Mouse (Mus musculus) left cerebral cortex, postnatal 25 days (tissue): Measurements from ENCODE around the gene Fam213b. TPM values are rescaled to one million over a fixed set of nuclear protein-coding genes. Genes with fewer than 3 reads are reported as not detected.

ENCODE experiments used
- DNase-seq, 2 experiments: peaks; one replicate each; pipeline ENCODE4 v3.0.0; 2022; ENCODE audit warnings: low spot score in 2 of 2, mixed read lengths in 1 of 2
- intact Hi-C: fragments of 180-260 bp; cut with DNase I; formaldehyde crosslinking; loops from one replicate; pipeline ENCODE4 v1.15.1; 2025
- total RNA-seq, 2 experiments: library from RNA; stranded (reverse); gene quantifications; 2 replicates each; pipeline ENCODE4 v1.2.3; 2021

Fam213b gene
- total RNA-seq, 2 experiments from 2014 or later: 47.5 to 51.4 TPM

DNA sequence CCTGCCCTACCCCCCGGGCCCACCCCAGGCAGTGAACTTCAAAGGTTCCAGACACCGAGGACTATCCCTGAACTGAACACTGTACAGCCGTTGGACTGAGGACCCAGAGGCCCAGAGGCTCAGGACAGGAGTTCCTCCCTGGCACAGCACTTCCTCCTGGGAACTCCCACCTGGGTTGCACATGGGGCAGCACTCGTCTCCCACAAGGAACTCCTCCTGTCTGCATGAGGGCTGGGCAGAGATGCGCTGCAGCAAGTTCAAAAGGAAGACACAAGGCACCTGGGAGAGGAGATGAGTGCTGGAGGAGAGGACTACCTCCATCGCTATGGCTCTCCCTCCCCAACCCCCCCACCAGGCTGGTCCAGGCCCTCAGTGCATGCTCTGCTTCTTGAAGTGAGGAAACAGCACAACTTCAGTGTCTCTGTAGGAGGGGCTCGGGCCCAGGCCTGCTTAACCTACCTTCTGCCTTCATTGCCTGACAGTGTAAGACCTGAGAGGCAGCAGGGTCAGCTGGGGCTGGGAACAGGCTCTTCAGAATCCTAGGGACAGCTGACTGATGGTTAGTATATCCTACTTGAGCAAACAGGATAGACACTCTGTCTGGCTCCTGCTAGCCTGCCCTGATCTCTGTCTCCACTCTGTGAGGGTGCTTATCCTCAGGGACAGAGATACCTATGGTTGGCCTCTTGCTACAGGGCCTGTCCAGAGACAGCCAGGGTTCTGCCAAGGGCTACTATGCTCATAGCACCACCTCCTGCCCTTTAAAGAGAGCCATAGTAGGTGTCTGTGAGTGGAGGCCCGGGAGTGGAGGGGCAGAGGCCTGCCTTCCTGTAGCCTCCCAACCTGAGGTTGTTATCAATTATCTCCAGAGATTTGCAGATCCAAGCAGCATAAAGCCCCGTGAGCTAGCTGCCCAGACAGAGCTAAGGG is 28.3 kb upstream of the Fam213b start:
- DNase-seq: no peak
- intact Hi-C loops: no loop called here

DNA sequence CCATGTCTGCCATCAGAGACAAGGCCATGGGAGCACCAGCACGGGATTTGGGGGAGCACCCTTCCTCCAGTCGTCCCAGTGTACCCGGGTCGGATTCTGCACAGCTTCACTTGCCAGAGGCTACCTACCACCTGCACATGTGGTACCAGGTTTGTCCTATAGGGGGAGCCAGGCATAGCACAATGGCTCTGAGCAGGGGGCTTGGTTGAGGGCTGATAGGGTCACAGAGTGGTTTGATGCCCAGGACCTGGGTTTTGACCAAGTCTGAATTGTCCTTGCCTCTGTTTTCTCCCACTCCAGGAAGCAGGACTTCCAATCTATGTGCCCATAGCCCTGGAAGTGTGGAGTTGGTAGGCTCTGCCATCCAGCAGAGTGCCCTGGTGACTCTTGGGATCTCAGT is 26.5 kb upstream of the Fam213b start:
- DNase-seq: no peak
- intact Hi-C loops: no loop called here

DNA sequence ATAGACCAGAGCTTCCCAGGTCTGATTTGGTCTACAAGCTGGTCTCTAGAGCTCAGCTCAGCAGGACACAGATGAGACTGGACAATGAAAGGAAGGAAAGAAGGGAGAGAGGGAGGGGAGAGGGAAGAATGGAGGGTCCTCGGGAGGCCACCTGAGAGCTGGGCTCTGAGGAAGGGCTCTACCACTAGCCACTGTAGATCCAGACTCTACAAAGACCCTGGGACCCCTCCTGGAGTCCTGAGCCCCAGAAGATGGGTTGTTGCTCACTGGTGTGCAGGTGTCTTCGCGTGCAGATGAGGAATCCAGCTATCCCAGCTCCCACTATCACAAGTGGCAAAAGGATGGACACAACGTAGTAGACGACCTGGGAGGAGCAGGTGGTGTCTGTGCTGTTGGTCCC is 24.0 kb upstream of the Fam213b start:
- no peak for DNase-seq
- intact Hi-C loops: no loop called here

DNA sequence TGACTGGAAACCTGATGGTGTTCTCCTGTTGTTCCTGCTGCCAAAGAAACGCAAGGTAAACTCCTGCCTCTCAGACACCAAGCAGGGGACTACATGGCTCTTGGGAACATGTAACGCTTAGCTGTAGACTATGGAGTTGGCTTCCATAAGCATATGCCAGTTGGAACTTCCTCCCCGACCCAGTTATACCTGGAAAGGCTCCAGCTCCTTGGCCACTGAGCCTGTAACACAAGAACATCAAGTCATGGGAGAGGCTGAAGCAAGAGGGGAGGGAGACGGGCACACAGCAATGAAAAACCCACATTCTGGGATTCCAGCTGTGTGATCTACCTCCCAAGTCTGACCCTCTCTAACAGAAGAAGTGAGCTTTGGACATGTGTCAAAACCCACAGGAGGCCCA is 23.4 kb upstream of the Fam213b start:
- no peak for DNase-seq
- intact Hi-C loops: no loop called here

DNA sequence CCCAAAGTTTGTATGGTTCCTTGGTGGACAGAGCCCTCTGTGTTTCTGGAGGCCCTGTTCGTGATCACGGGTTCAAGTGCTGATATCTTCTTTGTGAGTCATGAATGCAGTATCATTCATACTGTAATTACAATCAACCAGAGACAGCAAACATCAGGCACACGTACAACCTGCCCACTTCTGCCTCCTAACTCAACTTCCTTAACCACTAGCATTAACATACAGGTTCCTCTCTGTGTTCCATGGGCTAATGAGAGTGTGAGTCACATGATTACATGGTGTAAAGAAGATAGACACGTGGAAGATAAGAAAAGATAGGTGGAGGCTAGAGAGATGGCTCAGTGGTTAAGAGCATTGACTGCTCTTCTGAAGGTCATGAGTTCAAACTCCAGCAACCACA is 17.7 kb upstream of the Fam213b start:
- no peak for DNase-seq
- intact Hi-C loops: loop anchor here (5.0 kb wide), 1 partner anchor 274 kb away; no protein-coding TSS in a partner anchor

DNA sequence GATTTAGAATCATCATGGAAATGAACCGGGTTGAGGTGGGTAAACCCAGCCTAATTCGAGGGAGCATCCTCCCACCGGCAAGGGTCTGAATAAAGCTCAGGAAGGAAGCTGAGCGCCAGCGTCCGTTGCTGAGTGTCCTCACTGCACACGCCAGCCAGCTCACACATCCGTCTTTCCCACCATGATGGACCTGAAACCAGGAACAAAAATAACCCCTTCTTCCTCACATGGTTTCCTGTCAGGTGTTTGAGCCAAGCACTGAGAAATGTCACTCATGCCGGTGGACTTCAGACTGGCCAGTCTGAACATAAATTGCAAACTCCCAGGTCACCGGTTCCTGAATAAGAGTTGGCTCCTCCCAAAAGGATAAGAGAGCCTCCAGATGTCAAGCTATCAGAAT is 16.4 kb upstream of the Fam213b start:
- intact Hi-C loops: loop anchor here (5.0 kb wide), 1 partner anchor 273 kb away; no protein-coding TSS in a partner anchor

DNA sequence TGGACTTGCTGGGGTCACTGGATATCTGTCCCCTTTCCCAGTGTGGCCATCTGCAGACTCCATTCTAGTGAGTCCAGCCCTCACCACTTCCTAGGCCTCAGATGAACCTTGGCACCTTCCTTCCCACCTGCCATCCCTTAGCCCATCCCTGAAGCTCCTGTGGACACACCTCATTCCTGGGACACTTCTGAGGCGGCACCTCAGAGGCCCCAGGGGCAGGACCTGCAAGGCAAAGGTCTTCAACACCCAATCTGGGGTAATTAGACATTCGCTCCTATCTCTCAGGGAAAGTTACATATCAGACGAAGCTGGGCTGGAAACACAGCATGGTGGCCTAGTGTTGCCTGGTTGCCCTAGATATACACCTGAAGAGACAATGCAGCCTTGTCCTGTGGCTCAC is 15.8 kb upstream of the Fam213b start:
- no peak for DNase-seq
- intact Hi-C loops: loop anchor here (5.0 kb wide), 1 partner anchor 272 kb away; no protein-coding TSS in a partner anchor

More for the DNA sequence above, 16.4 kb upstream of the Fam213b start:
- DNase-seq: no peak

DNA sequence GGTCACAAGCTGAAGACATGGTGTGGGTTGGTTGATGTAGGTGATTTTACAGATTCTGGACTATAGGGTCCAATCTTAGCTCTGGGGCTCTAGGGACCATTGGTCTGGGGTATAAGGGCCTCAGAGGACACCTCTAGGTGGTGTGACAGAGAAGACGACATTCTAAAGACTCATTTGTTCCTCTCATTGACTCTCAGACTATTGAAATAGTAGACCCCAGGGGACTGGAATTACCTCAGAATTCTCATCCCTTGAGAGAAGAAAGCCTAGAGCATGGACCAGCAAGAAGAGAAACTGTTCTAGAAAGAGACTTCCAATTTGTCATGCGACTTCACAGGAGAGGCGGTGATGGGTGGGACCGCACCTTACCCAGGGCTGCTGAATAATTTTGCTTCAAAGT is 15.3 kb upstream of the Fam213b start:
- intact Hi-C loops: no loop called here
- no peak for DNase-seq

DNA sequence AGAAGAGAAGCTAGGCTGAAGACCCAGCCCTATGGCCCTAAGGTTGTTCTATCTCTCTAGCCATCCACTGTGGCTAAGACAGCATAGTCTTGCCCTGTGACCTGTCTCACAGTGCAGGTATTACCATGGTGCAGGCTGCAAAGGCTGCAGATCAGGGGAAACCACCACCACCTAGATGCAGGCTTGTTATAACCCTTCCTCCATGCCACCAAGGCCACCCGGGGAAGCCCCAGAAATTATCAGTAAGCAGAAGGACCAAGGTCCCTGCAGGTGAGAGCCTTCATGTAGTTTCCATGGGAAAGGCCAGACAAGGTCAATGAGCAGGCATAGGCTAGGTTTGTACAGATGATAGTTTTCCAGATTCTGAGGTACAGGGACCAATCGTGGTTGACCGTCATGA is 14.9 kb upstream of the Fam213b start:
- no peak for DNase-seq
- intact Hi-C loops: no loop called here

DNA sequence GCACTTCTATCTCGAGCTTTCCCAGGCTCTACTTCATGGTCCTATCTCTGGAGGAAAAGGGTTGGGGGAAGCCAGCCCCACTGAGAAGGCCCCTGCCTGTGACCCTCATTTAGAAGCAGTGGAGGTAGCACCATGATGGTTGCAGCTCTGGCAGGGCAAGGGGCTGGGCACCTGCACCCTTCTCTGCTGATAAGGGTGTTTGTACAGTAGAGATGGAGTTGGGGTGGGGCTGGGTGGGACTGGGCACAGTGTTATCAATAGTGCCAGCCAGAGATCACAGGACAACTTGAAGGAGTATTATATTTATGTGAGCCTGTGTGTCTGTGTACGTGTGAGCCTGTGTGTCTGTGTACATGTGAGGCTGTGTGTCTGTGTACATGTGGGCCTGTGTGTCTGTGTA is 12.7 kb upstream of the Fam213b start:
- intact Hi-C loops: no loop called here
- DNase-seq: no peak

DNA sequence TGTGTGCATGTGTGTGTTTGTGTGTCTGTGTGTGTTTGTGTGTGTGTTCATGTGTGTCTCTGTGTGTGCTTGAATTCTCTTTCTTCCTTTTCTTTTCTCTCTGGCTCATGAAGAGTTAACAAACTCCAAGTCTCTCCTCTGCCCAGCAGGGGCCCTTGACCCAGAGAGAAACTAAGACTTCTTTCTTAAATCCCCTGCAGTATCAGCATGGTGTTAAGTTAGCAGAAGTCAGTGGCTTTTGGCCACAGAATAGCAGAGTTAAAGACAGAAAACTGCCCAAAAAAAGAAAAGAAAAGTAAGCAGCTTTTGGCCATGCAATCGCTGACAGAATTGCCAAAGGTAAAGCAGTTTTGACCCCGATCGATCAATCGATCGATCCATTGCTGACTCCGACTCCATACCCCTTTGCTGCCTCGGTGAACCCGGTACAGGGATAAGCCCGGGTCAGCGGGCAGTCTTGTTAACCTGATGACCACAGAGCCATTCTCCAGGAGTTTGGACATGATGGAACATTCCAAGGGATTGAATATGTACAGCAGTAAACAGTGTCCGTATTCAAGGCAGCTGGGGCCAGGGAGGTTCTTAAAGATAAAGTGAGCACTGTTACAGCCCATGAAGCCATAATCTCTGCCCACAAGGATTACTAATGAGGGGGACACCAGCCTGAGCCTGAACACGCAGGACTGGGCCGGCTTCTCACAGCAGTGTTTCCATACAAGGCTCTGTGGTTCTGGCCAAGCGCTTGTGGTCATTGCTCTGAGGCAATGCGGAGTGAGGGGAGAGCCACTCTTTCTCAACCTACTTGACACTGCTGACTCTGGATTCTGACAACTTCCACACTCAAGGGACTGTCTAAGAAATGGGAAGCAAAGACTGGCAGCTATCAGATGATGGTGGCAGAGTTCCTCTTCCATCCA is 11.9 kb upstream of the Fam213b start:
- peak in 1 of 2 experiments; percentile 39 for DNase-seq
- intact Hi-C loops: no loop called here

DNA sequence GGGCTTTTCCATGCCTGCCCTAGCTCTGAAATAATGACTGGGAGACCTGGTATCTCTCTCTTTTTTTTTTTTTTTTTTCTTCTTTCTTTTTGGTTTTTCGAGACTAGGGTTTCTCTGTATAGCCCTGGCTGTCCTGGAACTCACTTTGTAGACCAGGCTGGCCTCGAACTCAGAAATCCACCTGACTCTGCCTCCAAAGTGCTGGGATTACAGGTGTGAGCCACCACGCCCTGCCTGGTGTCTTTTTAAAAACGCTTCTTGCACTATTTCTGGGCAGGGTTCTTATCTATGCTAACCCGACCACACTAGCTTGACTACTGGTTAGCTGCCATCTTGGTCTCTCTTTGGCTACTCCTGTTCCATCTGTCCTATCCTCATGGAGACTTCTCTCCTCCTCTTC is 9.6 kb upstream of the Fam213b start:
- no peak for DNase-seq
- intact Hi-C loops: loop anchor here (5.0 kb wide), 1 partner anchor 34 kb away; no protein-coding TSS in a partner anchor

DNA sequence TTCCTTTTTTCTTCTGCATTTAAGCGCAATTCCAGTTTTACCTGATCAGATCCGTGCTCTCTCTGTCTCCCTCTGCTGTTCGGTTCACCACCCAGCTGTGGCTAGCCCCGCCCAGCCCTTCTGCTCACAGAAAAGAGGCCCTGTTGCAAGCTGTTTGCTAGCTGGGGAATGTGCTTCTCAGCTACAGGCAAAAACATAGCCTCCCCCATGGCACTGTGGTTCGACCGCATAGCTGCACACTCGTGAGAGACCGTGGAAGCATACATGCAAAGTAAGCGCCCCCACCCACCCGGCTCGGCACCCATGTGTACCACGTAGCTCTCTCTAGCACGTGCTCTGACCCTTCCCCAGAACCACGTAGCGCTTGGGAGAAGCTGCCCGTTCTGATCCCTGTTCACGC is 8.9 kb upstream of the Fam213b start:
- peak; percentile 62 to 70 for DNase-seq
- intact Hi-C loops: loop anchor here (5.0 kb wide), 1 partner anchor 34 kb away; no protein-coding TSS in a partner anchor

DNA sequence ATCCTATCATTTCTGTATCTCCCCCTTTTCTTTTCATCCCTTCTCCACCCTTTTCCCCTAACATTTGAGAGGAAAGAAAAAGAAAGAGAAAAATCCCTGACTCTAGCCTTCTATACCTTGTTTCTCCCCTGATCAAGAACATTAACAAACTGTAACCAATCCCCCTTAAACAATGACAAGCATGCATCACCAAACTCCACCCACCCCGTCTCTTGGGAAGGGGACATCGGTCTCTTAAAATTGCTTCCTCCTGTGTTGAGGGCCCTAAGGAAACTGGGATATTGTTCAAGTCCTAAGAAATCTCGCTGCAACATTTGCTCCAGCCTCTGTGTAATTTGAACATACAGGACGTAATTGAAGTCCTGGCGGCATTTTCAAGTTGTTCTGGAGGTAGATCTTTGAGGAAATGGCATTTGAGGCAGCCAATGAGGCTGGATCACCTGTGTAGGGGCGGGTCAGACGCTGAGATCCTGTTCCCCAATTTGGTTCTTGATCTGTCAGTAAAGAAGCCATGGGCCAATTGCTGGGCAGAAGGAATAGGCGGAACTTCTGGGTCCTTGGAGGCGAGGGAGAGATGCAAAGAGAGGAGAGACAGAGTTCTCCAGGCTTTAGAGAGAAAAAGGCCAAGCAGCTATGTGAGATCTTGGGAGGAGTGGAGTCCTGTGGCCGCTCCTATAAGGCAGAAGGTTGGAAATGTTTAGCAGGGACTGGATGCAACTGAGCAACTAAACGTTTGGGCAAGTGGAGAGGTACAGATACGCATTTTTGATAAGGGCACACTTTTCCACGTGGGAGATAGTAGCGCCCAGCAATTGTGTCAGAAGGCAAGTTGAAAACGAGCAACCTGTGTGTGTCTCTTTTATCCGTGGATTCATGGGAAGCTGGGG is 5.5 kb upstream of the Fam213b start:
- DNase-seq: peak; percentile 87 to 95
- intact Hi-C loops: loop anchor here (5.0 kb wide), 1 partner anchor 38 kb away; no protein-coding TSS in a partner anchor

DNA sequence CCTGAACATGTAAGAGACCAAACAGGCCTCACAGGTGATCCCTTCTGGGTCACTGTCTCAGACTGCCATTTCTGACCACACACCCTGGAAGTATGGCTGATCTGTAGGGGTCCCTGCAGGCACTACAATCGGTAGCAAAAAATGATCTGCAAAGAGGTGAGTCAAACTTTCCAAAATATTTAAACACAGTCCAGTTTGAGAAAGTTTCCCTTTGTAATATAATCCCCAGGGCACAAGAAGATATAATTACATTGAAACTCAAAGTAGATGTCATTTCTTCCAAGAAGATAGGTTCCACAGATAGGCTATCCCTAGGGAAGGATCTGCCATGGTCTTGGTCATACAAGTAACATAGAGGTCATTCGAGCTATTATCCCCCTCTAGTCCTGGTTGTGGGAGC is 3.4 kb upstream of the Fam213b start:
- DNase-seq: no peak
- intact Hi-C loops: no loop called here

DNA sequence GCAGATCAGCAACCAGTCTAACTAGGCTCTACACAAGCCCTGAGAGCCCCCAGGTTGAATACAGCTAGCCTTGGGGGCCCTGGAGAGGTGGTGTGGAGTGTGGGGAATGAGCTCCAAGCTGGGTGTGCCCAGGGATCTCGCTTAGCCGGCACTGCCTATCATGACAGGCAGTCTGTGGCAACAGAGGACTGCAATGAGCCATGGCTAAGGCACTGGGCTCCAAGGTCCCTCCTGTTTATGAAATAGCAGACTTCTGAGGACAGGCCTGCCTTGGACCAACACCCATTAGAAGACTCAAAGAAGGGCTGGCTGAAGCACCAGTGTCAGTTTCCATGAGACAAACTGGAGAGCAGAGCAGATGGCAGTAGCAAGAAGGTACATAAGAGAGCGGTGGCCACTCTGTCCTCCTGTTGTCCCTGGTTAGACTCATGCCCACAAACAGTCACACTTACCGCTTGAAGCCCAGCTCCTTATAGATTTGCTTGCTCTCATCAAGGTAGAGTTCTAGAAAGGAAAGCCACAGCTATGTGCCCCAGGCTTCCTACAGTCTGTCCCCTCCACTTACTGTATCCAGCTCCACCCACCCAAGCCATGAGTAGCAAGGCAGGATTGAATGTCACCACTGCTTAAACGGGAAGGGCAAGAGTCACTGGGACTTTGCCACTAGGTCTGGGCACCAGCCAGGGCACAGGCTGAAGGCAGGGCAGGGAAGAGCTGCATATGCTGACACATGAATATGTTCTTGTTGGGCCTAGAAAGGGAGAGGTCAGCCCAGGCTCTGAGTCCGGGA is 1.1 kb downstream of the Fam213b start:
- DNase-seq: no peak
- intact Hi-C loops: no loop called here

DNA sequence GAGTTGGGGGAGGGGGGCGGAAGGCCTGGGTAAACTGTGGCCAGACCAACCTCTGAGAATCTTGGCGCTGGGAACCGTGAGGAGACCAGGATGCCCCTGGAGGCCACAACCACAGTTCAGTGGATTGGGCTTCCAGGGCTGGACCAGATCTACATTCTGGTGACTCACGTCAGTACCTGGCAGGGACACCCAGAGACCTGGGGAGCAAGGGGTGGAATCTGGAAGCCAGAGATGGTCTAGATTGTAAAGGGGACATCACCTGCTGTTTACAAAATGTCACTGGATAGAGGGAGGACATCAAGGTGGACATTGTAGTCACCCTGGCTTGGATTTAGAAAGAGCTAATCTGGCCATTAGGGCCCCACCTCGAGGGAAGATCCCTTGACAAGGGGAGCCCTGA is 3.4 kb downstream of the Fam213b start:
- intact Hi-C loops: no loop called here
- DNase-seq: no peak

DNA sequence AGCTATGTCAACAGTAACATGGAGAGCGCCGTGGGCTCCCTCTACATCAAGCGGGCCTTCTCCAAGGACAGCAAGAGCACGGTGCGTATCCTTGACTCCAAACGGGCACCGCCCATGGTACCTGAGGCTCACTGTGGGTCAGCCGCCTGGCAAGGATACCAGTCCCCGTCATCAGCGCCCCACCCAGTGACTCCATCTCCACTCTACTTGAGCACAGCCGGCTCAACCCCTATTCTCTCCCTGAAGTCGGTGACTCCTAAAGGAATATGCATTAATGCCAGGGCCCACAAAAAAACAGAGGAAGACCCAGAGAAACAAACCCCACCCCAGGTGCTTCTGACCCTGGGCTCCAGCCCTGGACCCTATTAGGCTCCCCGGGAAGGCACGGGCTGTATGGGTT is 8.0 kb downstream of the Fam213b start:
- intact Hi-C loops: no loop called here
- DNase-seq: no peak
